Mouse (Mus musculus) 416B (cell line): Measurements from ENCODE around the gene Slc28a1.
A peak's percentile ranks its signal among the peaks of the same experiment; 100 is the strongest.
"Not testable (repeated sequence)": the region's sequence is repeated elsewhere in the genome, so short reads cannot be mapped to it uniquely, and the experiment has no call there.

ENCODE experiments used
- DNase-seq: peaks from one replicate; pipeline ENCODE4 v3.0.0; 2011; ENCODE audit warnings: low read depth

The Slc28a1 gene

DNA sequence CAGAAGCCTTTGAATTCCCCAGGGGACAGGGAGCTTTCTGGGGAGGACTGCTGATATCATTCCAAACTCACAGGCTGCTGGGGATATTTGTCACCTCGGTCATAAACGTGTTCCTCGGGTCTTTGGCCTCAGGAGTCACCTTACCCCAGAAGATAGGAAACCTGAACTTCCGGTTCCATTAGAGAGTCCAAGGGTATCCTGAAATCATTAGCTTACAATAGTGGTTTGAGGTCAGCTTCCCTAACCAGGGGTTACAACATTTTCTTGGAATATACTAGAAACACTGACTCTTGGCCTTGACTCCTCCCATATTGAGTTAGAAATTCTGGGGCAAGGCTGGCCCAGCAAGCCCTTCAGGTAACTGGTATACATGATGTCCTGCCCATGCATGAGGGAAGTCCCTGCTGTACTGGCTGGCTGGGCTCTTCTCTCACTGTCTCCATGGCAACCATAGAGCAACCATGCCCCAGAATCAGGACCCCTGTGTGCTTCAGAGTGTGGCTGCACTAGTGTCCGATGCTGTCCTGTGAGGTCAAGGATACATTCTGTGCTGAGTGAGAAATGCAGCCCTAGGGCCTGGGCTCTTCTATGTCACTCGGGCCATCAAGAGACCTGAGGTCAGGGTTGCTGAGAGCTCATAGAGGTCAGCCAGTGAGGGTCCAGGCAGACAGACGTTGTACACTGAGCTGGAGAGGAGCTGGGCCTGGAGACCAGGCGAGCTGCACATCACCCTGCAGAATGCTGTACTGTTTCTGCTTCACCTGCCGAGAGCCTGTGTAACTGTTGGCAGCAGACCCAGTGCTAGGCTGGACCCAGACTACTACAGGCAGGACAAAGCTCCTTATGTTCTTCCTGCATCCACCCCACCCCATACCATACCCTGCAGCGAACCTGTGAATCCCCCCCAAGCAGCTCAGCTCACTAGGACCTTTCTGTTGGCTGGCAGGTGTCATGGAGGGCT, 10.9 kb downstream of the Slc28a1 start:
- DNase-seq = no peak

DNA sequence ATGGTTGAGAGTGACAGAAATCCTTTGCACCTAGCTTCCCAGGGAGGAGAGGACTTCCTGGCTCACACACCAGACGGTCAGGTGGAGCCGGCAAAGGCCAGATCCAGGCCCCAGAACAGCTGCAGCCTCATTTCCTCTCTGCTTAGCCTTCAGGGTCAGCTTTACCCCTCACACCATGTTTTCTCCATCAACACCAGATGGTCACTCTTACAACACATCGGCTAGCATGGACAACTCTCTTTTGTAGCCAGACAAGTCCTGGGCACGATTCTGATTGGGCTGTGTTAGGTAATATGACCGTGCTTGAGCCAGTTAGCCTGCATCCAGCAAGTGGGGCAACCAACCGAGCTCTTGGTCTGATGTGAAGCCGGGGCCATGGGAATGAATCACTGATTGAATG, 17.3 kb downstream of the Slc28a1 start:
- DNase-seq = no peak

DNA sequence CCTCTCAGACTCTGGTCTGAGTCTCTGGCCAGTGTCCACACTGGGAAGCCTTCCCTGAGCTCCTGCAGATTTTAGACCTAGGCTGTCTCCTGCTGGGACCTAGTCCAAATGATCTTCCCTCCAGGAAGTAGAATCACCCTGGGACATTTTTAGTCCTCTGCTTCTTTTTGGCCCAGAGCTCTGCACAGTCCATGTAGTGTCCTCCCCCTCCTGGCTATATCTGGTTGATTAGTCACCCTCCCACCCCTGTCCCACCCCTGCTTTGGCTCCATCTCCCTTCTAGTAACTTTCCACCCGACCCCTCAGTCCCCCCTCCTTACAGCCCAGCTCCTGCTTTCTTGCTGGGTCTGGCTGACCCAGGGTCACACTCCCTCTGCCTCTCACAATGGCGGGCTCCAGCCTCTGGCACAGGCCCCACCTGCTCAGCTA, 18.3 kb downstream of the Slc28a1 start:
- no peak for DNase-seq

DNA sequence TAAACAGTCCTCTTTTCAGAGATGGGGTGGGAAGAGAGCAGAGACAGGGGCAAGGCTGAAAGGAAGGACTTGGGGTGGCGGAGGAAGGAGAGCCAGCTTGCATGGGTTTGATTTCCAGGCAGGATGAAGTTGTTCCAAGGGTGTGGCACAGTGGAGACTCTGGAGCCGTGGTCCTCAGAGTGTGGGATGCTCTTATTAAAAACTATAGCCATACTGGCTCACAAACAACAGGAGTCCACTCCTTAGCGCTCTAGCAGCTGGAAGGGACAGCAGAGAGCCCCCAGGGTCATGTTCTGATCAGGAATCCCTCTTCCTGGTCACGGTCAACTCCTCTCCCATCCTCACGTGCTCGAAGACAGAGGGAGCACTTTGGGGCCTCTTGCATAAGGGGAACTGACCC, 18.8 kb downstream of the Slc28a1 start:
- no peak for DNase-seq

DNA sequence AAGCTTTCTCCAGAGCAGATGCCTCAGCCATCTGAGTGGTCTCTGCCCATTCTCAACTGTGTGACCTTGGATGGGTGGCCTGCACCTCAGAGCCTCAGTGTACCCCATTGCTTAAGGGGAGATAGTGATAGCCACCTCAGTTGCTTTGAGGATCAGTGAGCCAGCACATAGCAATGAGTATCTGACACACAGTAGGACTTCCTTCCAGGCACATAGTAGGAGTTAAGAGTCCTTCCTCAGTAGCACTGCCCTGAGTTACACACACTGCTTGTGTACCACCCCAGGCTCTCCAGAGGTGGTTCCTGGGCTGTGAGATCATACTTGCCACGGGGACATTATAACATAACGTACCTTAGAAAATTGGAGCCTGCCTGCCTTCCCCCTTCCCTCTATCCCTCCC, 19.3 kb downstream of the Slc28a1 start:
- DNase-seq = no peak

DNA sequence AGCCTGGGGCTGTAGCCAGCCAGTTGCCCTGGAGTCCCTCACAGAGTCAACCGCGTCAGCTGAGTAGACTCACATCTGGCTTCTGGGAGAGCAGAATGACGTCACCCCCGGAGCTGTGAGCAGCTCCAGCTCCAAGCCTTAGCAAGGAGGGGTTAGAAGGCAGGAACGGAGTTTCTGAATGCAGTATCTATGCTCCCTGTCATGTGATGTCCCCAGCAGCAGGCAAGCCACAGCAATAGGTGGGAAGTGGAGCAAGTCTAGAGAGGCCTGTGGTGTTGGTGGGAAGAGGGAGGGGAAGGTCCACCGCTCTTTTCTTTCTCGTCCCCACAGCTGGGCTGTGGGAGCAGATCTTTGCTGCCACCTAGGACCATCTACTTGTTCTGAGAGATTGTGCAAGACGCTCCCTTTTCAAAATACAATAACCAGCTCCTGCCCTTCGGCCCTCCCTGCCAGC, 20.0 kb downstream of the Slc28a1 start:
- peak; percentile 11 for DNase-seq

DNA sequence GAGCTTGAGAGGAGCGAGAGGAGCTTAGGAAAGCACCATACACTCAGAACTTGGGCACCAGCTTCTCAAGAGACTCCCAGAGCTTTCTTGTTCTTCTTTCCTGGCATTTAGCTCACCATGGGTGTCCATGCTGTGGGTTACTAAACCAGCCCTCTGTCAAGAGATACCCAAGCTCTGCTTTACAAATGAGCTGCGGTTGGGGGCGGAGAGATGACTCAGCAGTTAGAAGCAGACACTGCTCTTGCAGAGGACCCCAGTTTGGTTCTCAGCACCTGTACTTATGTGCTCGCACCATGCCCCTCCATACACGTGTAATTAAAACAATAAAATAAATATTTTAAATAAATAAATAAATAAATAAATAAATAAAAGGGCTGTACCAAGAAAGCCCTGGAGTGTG, 22.7 kb downstream of the Slc28a1 start:
- DNase-seq = peak; percentile 14

DNA sequence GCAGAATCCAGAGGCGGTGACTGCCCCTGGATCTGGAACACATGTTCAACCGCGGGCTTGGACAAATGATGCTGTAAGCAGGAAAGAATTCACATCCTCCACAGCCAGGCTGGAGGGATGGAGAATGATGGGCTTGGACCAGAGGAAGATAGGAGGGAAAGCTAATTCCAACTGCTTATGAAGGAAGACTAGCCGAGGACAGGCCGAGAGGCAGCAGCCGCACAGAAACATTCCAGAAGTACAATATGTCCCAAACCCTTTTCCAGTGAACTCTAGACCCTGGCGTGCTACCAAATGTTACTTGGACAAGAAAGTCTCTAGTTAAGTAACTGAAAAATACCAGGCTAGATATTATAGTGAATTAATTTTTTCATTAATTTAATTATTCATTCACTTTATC, 24.5 kb downstream of the Slc28a1 start:
- no peak for DNase-seq

DNA sequence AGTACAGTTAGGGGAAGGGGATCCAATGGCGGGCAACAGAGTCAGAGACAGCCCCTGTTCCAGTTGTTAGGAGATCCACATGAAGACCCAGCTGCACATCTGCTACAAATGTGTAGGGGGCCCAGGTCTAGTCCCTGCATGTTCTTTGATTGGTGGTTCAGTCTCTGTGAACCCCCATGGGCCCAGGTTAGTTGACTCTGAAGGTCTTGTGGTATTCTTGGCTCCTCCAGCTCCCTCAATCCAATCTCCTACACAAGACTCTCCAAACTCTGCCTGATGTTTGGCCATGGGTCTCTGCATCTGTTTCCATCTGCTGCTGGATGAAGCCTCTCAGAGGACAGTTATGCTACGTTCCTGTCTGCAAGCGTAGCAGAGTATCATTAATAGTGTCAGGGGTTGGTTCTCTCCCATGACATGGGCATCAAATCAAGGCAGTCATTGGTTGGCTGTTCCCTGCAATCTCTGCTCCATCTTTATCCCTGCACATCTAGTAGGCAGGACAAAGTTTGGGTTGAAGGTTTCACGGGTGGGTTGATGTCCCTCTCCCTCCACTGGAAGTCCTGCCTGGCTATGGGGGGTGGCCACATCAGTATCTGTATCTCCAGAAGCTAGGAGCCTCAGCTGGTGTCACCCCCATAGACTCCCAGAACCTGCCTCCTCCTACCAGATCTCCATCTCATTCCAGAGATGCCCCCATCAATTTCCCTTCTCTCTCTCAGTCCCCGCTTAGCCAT, 25.2 kb downstream of the Slc28a1 start:
- no peak for DNase-seq

DNA sequence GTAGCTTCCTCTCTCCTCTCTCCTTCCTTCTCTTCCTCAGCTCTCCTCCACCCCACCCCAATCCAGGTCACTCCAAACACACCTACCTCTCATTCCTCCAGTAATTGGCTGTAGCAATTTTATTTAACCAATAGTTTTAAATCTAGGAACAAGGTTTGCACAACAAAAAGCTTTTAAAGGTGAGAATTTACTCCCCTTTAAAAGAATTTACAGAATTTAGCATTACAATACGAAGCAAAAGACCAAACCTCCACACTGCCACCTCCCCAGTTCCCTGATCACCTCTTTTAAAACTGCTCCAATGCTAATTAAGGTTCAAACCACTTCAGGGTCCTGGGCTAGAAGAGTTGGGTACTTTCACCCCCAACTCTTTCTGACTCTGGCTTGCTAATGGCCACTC, 26.9 kb downstream of the Slc28a1 start:
- DNase-seq = no peak

DNA sequence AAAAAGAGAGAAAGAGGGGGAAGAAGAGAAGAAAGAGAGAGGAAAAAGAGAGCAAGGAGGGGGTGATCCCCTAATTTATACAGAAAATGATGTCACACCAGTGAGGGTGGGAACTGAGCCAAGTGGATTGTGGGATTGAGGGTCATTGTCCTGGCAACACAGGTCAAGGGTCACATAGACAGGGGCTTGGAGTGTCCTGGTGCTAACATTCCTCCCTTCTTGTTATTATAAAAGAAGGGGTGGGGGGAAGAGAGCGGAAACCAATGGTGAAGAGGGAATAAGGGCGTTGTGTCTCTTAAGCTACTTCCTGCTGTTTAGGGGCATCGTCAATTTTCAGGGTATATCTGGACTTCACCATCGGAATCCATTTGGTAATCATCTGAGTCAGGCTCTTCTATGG, 28.5 kb downstream of the Slc28a1 start:
- DNase-seq = not testable (repeated sequence)

DNA sequence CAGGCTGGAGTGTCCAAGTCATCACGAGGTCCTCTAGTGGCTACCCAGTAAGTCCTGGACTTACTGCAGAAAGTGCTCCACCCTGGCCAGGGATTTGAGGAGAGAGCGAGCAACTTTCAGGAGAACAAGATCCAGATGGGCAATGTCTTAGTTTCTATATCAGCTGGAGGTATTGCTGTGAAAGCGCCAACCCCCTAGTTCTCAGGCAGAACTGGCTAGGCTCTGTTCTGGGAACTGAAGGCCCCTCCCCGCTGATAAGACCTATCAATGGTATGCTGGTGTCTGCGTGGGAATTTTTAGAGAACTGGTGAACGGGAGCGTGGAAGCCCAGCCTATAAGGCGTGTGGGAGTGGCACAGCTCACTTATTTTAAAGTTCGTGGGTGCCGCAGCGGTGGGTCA, 35.2 kb downstream of the Slc28a1 start:
- DNase-seq = no peak

DNA sequence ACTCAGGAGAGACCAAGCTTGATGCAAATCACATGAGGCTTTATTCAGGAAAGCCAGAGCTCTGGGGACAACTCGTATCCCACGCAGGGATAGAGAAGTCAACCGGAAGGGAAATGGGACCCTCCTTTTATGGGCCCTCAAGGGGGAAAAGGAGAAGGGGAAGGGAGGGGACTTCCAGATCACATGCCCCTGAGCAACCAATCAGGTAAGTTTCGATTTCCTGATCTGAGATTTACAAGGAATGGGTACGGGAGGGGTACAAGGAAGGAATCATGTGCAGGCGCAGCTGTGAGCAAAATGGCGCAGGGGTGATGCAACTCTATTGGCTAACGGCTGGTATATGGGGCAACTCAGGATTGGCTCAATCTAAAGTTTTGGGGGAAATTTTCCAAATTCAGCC, 36.6 kb downstream of the Slc28a1 start:
- no peak for DNase-seq

DNA sequence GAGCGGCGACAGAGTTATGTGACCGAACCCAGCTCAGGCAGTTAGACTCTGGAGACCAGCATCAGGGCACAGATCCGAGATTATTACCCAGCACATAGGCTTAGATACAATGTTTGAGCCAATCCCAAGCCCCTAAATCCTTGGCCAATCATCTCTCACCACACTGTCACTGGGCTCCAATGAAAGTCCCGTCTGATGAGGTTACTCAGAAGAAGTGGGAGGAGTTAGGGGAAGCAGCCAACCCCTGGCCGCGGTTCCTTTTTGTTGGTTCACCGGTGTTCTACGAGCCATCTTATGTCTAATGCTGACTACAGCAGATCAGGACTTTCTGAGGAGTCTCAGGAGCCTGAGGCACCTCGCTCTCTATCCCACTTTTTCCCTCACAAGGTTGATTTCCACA, 37.7 kb downstream of the Slc28a1 start:
- peak; percentile 12 for DNase-seq

DNA sequence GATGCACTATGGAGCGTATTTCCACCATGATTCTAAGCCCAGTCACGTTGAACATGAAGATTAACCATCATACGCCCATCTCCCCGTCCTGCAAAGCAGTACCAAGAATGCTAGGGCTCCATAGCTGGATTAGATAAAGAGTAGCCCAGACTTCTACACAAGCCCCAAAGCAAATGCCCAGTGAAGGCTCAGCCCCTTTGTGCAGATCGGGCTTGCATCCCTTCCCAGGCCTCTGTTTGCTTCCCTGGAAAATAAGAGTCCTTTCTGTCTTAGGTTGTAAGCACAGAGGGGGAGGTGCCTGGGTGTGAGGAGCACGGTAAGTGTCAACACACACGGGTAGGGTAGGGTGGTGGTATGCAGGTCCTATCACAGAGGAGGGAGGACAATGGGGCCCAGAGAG, 38.2 kb downstream of the Slc28a1 start:
- no peak for DNase-seq

DNA sequence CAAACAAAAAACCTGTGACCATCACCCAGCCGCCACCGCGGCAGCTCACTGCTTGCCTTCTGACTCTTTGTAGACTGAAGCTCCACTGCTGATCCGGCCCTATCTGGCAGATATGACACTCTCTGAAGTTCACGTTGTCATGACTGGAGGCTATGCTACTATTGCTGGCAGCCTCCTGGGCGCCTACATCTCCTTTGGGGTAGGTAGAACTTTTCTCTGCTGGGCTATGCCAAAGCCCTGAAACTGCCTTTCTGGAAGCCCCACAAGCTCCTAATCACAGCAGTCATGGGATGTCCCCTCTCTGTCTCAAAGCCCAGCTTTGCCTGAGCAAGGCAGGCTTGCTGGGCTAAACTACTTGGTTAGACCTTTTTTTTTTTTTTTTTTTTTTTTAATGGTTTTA, 38.7 kb downstream of the Slc28a1 start:
- DNase-seq = no peak

DNA sequence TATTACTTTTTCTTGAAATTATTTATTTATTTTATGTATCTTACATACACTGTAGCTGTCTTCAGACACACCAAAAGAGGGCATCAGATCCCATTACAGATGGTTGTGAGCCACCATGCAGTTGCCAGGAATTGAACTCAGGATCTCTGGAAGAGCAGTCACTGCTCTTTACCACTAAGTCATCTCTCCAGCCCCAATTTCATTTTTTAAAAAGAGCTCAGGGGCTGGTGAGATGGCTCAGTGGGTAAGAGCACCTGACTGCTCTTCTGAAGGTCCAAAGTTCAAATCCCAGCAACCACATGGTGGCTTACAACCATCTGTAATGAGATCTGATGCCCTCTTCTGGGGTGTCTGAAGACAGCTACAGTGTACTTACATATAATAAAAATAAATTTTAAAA, 39.6 kb downstream of the Slc28a1 start:
- not testable (repeated sequence) for DNase-seq

DNA sequence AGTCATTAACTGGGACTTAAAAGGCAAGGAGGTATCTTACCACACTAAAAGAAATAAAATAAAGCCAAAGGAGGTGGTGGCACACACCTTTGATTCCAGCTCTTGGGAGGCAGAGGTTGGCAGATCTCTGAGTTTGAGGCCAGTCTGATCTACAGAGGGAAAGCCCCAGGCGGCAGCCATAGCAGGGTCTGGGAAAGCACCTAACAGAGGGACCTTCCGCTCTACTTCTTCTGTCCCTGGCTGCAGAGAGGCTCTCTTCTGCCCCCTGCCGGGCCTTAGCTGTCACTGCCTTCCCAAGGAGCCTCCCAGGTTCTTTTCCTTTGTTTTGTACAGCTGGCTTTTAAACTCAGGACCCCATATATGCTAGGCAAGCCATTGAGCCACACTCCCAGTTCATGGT, 40.4 kb downstream of the Slc28a1 start:
- DNase-seq = peak; percentile 73

DNA sequence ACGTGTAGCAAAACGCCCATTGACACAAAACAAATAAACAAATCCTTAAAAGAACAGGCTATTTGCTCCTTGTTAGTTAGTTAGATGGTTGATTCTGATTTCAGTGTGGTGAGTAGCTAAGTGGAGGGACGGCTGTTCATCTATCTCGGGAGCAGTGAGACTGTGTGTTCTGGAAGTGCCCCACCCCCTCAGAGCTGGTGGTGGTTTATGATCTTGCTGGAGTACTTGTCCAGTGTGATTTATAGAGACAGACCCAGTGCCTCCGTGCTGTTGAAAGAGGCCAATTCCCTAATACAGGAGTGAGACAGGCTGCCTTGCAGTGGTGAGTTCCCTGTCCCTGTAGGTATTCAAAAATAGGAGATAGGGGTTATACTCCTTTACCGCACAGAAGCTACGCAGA, 44.3 kb downstream of the Slc28a1 start:
- no peak for DNase-seq

DNA sequence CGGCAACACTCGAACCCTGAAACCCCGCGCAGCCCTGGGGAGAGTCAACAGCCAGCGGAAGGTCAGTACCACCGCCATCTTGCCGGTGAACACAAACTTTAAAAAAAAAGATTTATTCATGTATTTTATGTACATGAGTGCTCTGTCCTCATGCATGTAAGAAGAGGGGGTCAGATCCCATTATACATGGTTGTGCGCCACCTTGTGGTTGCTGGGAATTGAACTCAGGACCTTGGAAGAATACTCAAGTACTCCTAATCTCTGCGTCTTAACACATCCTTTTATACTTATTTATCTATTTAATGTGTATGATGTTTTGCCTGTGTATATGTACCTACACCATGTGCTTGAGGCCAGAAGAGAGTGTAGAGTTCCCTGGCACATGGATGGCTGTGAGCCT, 47.1 kb downstream of the Slc28a1 start:
- peak; percentile 75 for DNase-seq

DNA sequence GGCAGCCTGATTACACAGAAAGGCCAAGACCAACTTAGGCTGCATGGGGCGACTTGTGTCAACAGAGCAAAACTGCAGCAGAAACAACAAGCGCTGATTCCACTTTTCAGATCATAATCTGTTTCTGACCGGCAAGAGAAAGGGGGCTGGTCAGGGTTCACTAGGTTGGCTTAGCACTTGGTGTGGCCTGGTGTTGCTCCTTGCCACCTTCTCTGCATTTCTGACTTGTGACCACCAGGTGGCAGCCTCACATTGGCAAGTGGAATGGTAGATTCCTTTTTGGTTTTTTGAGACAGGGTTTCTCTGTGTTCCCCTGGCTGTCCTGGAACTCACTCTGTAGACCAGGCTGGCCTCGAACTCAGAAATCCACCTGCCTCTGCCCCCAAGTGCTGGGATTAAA, 47.7 kb downstream of the Slc28a1 start:
- peak; percentile 80 for DNase-seq

DNA sequence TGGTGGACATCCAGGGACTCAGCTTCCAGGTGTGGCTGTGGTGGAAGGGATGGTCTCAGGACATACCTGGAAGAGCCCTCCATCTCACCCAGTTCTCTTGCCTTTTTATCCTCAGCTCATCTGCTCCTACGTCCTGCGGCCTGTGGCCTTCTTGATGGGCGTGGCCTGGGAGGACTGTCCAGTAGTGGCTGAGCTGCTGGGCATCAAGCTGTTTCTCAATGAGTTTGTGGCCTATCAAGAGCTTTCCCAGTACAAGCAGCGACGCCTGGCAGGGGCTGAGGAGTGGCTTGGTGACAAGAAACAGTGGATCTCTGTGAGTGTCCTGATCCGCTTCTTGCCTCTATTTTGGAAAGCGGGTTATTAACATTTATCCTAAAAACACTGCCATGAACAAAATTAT, 49.8 kb downstream of the Slc28a1 start:
- DNase-seq = no peak

DNA sequence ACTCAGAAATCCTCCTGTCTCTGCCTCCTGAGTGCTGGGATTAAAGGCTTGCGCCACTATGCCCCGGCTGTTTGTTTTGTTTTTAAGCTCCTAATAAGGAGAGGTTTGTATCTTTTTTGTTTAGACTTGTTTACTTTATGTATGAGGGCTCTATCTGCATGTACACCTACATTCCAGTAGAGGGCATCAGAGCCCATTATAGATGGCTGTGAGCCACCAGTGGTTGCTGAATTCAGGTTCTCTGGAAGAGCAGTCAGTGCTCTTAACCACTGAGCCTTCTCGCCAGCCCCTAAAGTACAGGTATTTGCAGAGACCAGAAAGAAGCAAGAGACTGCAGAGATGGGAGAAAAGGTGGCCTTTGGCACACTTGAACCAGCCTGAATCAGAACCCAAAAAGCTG, 52.5 kb downstream of the Slc28a1 start:
- peak; percentile 78 for DNase-seq
